Mouse (Mus musculus): ENCODE results near the gene Ugt1a8. TPM values are rescaled to one million over a fixed set of nuclear protein-coding genes. Genes with fewer than 3 reads are reported as not detected.

The Ugt1a8 gene
- total RNA-seq, 2 experiments from 2014 or later: not detected

GRCm38 (mm10) chr1:88186325-88186935 lies 98.8 kb downstream of the Ugt1a8 start:
- DNase-seq: no peak

- no peak for DNase-seq
Measured at GRCm38 (mm10) chr1:88192136-88192535, 104.5 kb downstream of the Ugt1a8 start.

GRCm38 (mm10) chr1:88195687-88196086 lies 108.1 kb downstream of the Ugt1a8 start:
- DNase-seq: no peak

GRCm38 (mm10) chr1:88197443-88197842 lies 109.8 kb downstream of the Ugt1a8 start:
- DNase-seq: no peak

GRCm38 (mm10) chr1:88199996-88200395 lies 112.4 kb downstream of the Ugt1a8 start:
- DNase-seq: no peak

GRCm38 (mm10) chr1:88200456-88200855 lies 112.8 kb downstream of the Ugt1a8 start, which contains the start of gene Ugt1a2:
Ugt1a2 (plus strand) TSS chr1:88200601.
- DNase-seq: no peak

GRCm38 (mm10) chr1:88205294-88205922 lies 117.8 kb downstream of the Ugt1a8 start, which contains the start of gene Dnajb3:
Dnajb3 (minus strand) TSS chr1:88205782.
- peak; percentile 77 for DNase-seq

GRCm38 (mm10) chr1:88206843-88207479 lies 119.3 kb downstream of the Ugt1a8 start:
- no peak for DNase-seq

- no peak for DNase-seq
Measured at GRCm38 (mm10) chr1:88211812-88212211, 124.2 kb downstream of the Ugt1a8 start, which contains the start of gene Ugt1a1. Ugt1a1 (plus strand) TSS chr1:88211959.

- DNase-seq: peak; percentile 17
Measured at GRCm38 (mm10) chr1:88212341-88213045, 124.9 kb downstream of the Ugt1a8 start.

GRCm38 (mm10) chr1:88213061-88213460 lies 125.4 kb downstream of the Ugt1a8 start:
- DNase-seq: no peak

GRCm38 (mm10) chr1:88213766-88214461 lies 126.3 kb downstream of the Ugt1a8 start:
- DNase-seq: peak; percentile 14

- DNase-seq: no peak
Measured at GRCm38 (mm10) chr1:88214462-88214952, 126.9 kb downstream of the Ugt1a8 start.

GRCm38 (mm10) chr1:88215466-88216380 lies 128.1 kb downstream of the Ugt1a8 start:
- no peak for DNase-seq

- no peak for DNase-seq
Measured at GRCm38 (mm10) chr1:88216551-88216950, 128.9 kb downstream of the Ugt1a8 start.

GRCm38 (mm10) chr1:88217144-88217543 lies 129.5 kb downstream of the Ugt1a8 start:
- DNase-seq: no peak

- DNase-seq: no peak
Measured at GRCm38 (mm10) chr1:88217576-88217975, 130.0 kb downstream of the Ugt1a8 start.

- peak; percentile 16 for DNase-seq
Measured at GRCm38 (mm10) chr1:88218051-88218450, 130.4 kb downstream of the Ugt1a8 start.

- no peak for DNase-seq
Measured at GRCm38 (mm10) chr1:88218591-88218990, 131.0 kb downstream of the Ugt1a8 start.

GRCm38 (mm10) chr1:88219054-88219453 lies 131.4 kb downstream of the Ugt1a8 start:
- no peak for DNase-seq

- DNase-seq: no peak
Measured at GRCm38 (mm10) chr1:88220336-88220735, 132.7 kb downstream of the Ugt1a8 start.
